Mouse (Mus musculus): ENCODE measurements around the gene Dnajc11. TPM values are rescaled to one million over a fixed set of nuclear protein-coding genes. Genes with fewer than 3 reads are reported as not detected.

The Dnajc11 gene
- polyA plus RNA-seq, 1 experiment from 2014 or later, result 101 TPM

- Histone ChIP-seq H3K4me2 (no peak overlapping the region; the same call in 1 of the 2 replicates), H3K9me3 (ENCODE audit: control insufficient read depth, low read length) (no peaks in the 10 kb centered on the region), H3K27me3 (replicated peaks; ENCODE audit: control insufficient read depth, insufficient read depth, low read length) (peaks cover 4% of the 10 kb centered on the region), H3K4me1 (replicated peaks; ENCODE audit: control insufficient read depth, insufficient read depth, low read length) (peaks cover 28% of the 10 kb centered on the region), H3K27ac (ENCODE audit: low read depth, low read length) (no peak overlapping the region), H3K36me3 (ENCODE audit: control insufficient read depth, insufficient read depth, low read length) (peaks cover 31% of the 10 kb centered on the region), H3K4me3 (ENCODE audit: low read depth, low read length) (no peak overlapping the region), H3K9ac (ENCODE audit: low read depth, low read length) (no peak overlapping the region)
- no peak for ATAC-seq (replicated peaks; ENCODE audit: low FRiP score)
- DNase-seq (ENCODE audit: low spot score), result no peak
- WGBS, result 93% methylated on average over 16 of the region's 16 CpGs
Measured at GRCm38 (mm10) chr4:152012109-152012508, 78.6 kb downstream of the Dnajc11 start.

DNA sequence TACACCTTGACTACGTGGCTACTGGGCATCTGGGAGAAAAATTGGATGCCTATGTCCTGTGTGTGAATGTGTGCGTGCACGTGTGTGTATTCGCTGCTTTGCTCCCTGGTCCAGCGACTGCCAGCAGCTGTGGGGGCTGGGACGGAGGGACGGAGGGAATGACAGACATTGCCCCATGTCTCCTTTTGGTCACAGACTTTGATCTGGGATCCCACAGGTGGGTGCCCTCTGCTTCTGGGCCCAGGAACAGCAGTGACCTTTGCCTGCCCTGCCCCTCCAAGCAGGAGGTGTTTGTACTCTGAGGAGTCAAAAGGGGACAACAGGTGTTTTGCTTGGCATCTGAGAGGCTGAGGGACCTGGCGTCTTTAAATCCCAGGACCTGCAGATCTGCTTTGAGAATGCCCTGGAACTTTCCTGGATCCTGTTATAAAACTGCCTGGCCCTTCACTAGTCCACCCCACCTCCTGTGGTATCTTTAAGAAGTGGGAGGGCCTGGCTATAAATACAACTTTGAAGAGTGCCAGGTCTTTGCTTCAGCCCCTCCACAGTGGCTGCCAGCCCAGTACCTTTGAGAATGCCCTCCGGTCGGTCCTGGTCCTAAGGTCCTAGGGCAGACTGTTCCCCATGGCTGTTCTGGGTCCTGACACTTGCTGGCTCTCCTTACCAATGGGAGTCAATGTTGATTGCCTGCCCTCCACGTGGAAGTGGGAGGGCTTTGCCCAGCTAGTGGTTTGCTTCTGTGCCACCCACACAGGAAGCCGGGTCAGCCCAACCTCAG, 79.7 kb downstream of the Dnajc11 start:
- peaks cover 23% of the 10 kb centered on the region for H3K4me1 ChIP-seq (replicated peaks; ENCODE audit: control insufficient read depth, insufficient read depth, low read length)
- H3K4me2 ChIP-seq, result no peak overlapping the region
- peaks cover 33% of the 10 kb centered on the region for H3K36me3 ChIP-seq (ENCODE audit: control insufficient read depth, insufficient read depth, low read length)
- DNase-seq (ENCODE audit: low spot score), result no peak
- no peaks in the 10 kb centered on the region for H3K9me3 ChIP-seq (ENCODE audit: control insufficient read depth, low read length)
- H3K27ac ChIP-seq (ENCODE audit: low read depth, low read length), result no peak overlapping the region
- no peak overlapping the region for H3K4me3 ChIP-seq (ENCODE audit: low read depth, low read length)
- H3K9ac ChIP-seq (ENCODE audit: low read depth, low read length), result no peak overlapping the region
- 85% methylated on average over 12 of the region's 12 CpGs for WGBS
- ATAC-seq (replicated peaks; ENCODE audit: low FRiP score), result no peak
- no peaks in the 10 kb centered on the region for H3K27me3 ChIP-seq (replicated peaks; ENCODE audit: control insufficient read depth, insufficient read depth, low read length)

DNA sequence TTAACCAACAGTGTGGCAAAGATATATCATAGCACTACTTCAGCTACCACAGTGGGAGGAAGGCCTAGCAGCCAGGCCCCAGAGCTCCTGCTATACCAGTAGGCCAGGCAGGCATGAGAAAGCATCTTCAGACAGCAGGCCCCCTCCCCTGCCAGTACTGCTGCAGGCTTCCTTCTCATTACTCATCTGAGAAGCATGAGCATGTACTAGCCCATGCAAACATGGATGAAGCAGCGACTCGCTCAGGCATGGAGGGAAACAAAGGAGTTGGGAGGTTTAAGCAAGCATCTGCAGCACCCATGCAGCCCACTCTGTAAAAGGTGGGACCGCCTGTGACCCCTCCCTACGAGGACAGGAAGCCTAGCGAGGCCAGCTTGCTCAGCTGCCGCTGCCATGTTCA, 85.6 kb downstream of the Dnajc11 start:
- peaks cover 55% of the 10 kb centered on the region for H3K36me3 ChIP-seq (ENCODE audit: control insufficient read depth, insufficient read depth, low read length)
- DNase-seq (ENCODE audit: low spot score) (no peak), ATAC-seq (replicated peaks; ENCODE audit: low FRiP score) (no peak)
- H3K27ac ChIP-seq (ENCODE audit: low read depth, low read length), result no peak overlapping the region
- H3K9ac ChIP-seq (ENCODE audit: low read depth, low read length), result no peak overlapping the region
- H3K27me3 ChIP-seq (replicated peaks; ENCODE audit: control insufficient read depth, insufficient read depth, low read length), result no peaks in the 10 kb centered on the region
- no peak overlapping the region for H3K4me3 ChIP-seq (ENCODE audit: low read depth, low read length)
- no peaks in the 10 kb centered on the region for H3K9me3 ChIP-seq (ENCODE audit: control insufficient read depth, low read length)
- H3K4me1 ChIP-seq (replicated peaks; ENCODE audit: control insufficient read depth, insufficient read depth, low read length), result no peaks in the 10 kb centered on the region
- no peak overlapping the region for H3K4me2 ChIP-seq
- WGBS, result 85% methylated on average over 6 of the region's 6 CpGs

- WGBS, result 92% methylated on average over 21 of the region's 21 CpGs
- H3K27me3 ChIP-seq (replicated peaks; ENCODE audit: control insufficient read depth, insufficient read depth, low read length), result no peaks in the 10 kb centered on the region
- DNase-seq (ENCODE audit: low spot score), result no peak
Measured at GRCm38 (mm10) chr4:152020024-152020423, 86.5 kb downstream of the Dnajc11 start.

GRCm38 (mm10) chr4:152021568-152022097, 88.1 kb downstream of the Dnajc11 start:
- Histone ChIP-seq H3K36me3 (ENCODE audit: control insufficient read depth, insufficient read depth, low read length) (peaks cover 44% of the 10 kb centered on the region), H3K4me1 (replicated peaks; ENCODE audit: control insufficient read depth, insufficient read depth, low read length) (peaks cover 24% of the 10 kb centered on the region), H3K27ac (ENCODE audit: low read depth, low read length) (no peak overlapping the region), H3K4me2 (no peak overlapping the region), H3K9me3 (ENCODE audit: control insufficient read depth, low read length) (no peaks in the 10 kb centered on the region), H3K9ac (ENCODE audit: low read depth, low read length) (no peak overlapping the region), H3K27me3 (replicated peaks; ENCODE audit: control insufficient read depth, insufficient read depth, low read length) (no peaks in the 10 kb centered on the region), H3K4me3 (ENCODE audit: low read depth, low read length) (no peak overlapping the region)
- DNase-seq (ENCODE audit: low spot score), result no peak
- WGBS, result 77% methylated on average over 12 of the region's 12 CpGs
- no peak for ATAC-seq (replicated peaks; ENCODE audit: low FRiP score)

More at GRCm38 (mm10) chr4:152020024-152020423, 86.5 kb downstream of the Dnajc11 start:
- Histone ChIP-seq H3K27ac (ENCODE audit: low read depth, low read length) (no peak overlapping the region), H3K4me2 (no peak overlapping the region), H3K9me3 (ENCODE audit: control insufficient read depth, low read length) (no peaks in the 10 kb centered on the region), H3K4me3 (ENCODE audit: low read depth, low read length) (no peak overlapping the region), H3K36me3 (ENCODE audit: control insufficient read depth, insufficient read depth, low read length) (peaks cover 51% of the 10 kb centered on the region), H3K4me1 (replicated peaks; ENCODE audit: control insufficient read depth, insufficient read depth, low read length) (peaks cover 9% of the 10 kb centered on the region), H3K9ac (ENCODE audit: low read depth, low read length) (no peak overlapping the region)
- no peak for ATAC-seq (replicated peaks; ENCODE audit: low FRiP score)

DNA sequence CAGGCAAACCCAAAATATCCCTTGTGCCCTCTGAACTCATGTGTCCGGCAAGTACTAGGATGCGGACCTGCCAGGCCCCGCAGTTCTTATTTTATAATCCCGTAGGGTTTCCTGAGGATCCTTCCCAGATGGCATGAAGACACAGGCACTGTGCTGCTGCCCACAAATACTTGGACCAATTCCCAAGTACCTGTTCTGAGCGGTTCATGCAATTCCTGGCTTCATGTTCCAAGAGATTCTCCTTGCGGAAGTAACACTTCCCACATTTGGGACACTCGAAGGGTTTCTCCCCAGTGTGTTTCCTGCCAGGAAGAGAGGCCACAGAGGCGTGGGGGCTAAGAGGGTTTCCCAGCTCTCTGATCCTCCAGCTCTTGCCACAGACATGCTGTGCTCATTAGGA, 89.0 kb downstream of the Dnajc11 start:
- no peaks in the 10 kb centered on the region for H3K9me3 ChIP-seq (ENCODE audit: control insufficient read depth, low read length)
- ATAC-seq (replicated peaks; ENCODE audit: low FRiP score) (no peak), DNase-seq (ENCODE audit: low spot score) (no peak)
- peaks cover 40% of the 10 kb centered on the region for H3K36me3 ChIP-seq (ENCODE audit: control insufficient read depth, insufficient read depth, low read length)
- H3K27ac ChIP-seq (ENCODE audit: low read depth, low read length), result no peak overlapping the region
- H3K9ac ChIP-seq (ENCODE audit: low read depth, low read length), result no peak overlapping the region
- peaks cover 28% of the 10 kb centered on the region for H3K4me1 ChIP-seq (replicated peaks; ENCODE audit: control insufficient read depth, insufficient read depth, low read length)
- no peak overlapping the region for H3K4me2 ChIP-seq
- no peaks in the 10 kb centered on the region for H3K27me3 ChIP-seq (replicated peaks; ENCODE audit: control insufficient read depth, insufficient read depth, low read length)
- WGBS, result 88% methylated on average over 8 of the region's 8 CpGs
- H3K4me3 ChIP-seq (ENCODE audit: low read depth, low read length), result no peak overlapping the region

DNA sequence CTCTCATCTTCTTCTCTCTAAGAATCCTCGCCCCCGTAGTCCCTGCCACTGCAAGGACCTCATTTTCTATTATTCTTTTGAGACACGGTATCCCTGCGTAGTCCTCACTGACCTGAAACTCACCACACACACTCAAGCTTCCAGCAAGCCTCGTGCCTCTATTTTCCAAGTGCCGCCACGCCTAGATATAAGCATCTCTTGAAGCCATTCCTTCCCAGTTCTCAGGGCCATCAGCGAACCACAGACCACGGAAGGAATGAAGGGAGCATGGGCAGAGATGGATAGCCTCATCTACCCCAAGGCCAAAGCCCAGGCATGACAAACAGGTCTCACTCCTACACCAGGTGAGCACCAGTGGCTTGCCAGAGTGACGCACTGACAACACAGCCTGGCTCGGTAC, 91.0 kb downstream of the Dnajc11 start:
- Histone ChIP-seq H3K36me3 (ENCODE audit: control insufficient read depth, insufficient read depth, low read length) (peaks cover 37% of the 10 kb centered on the region), H3K9me3 (ENCODE audit: control insufficient read depth, low read length) (no peaks in the 10 kb centered on the region), H3K27me3 (replicated peaks; ENCODE audit: control insufficient read depth, insufficient read depth, low read length) (no peaks in the 10 kb centered on the region), H3K4me3 (ENCODE audit: low read depth, low read length) (no peak overlapping the region), H3K9ac (ENCODE audit: low read depth, low read length) (no peak overlapping the region), H3K4me2 (peak overlapping the region; percentile 98), H3K4me1 (replicated peaks; ENCODE audit: control insufficient read depth, insufficient read depth, low read length) (peaks cover 30% of the 10 kb centered on the region), H3K27ac (ENCODE audit: low read depth, low read length) (no peak overlapping the region)
- ATAC-seq (replicated peaks; ENCODE audit: low FRiP score) (no peak), DNase-seq (ENCODE audit: low spot score) (no peak)
- whole genome bisulfite sequencing, result 89% methylated on average over 11 of the region's 11 CpGs

- Histone ChIP-seq H3K4me2 (peak overlapping the region; percentile 98), H3K4me3 (ENCODE audit: low read depth, low read length) (peak overlapping the region; percentile 79), H3K9me3 (ENCODE audit: control insufficient read depth, low read length) (no peaks in the 10 kb centered on the region), H3K27me3 (replicated peaks; ENCODE audit: control insufficient read depth, insufficient read depth, low read length) (peaks cover 3% of the 10 kb centered on the region; the same call in 1 of the 2 replicates), H3K9ac (ENCODE audit: low read depth, low read length) (peak overlapping the region; percentile 79), H3K36me3 (ENCODE audit: control insufficient read depth, insufficient read depth, low read length) (peaks cover 15% of the 10 kb centered on the region; the same call in 1 of the 2 replicates), H3K4me1 (replicated peaks; ENCODE audit: control insufficient read depth, insufficient read depth, low read length) (peaks cover 30% of the 10 kb centered on the region), H3K27ac (ENCODE audit: low read depth, low read length) (peak overlapping the region; percentile 75)
- 3% methylated on average over 38 of the region's 41 CpGs for WGBS
- ATAC-seq (replicated peaks; ENCODE audit: low FRiP score) (peak; percentile 58), DNase-seq (ENCODE audit: low spot score) (peak; percentile 60)
Measured at GRCm38 (mm10) chr4:152026751-152027508, 93.4 kb downstream of the Dnajc11 start.

Data from liver, embryonic 11.5 days (tissue).